Mouse (Mus musculus) macrophage (primary cell): ENCODE data around the gene Nosip. TPM values are rescaled to one million over a fixed set of nuclear protein-coding genes. Genes with fewer than 3 reads are reported as not detected.
"Not testable (repeated sequence)": the region's sequence is repeated elsewhere in the genome, so short reads cannot be mapped to it uniquely, and the experiment has no call there.

Experiments used
- H3K27ac ChIP-seq: fragments of 350-480 bp; formaldehyde crosslinking; 2 replicates; pipeline ENCODE4 v1.9.0; 2021
- H3K36me3 ChIP-seq: fragments of 350-480 bp; formaldehyde crosslinking; 2 replicates; pipeline ENCODE4 v1.9.0; 2021; ENCODE audit errors: inconsistent target
- H3K4me3 ChIP-seq: fragments of 350-480 bp; formaldehyde crosslinking; 2 replicates; pipeline ENCODE4 v1.9.0; 2021; ENCODE audit errors: inconsistent target
- H3K79me2 ChIP-seq: fragments of 350-480 bp; formaldehyde crosslinking; 2 replicates; pipeline ENCODE4 v1.9.0; 2021; ENCODE audit errors: inconsistent target
- WGBS: methylation state at CpG from one replicate; pipeline ENCODE4 v1.1.7; 2026; ENCODE audit warnings: inconsistent platforms; ENCODE audit not compliant: missing documents; 5-methylcytosine and 5-hydroxymethylcytosine counted together
- polyA plus RNA-seq: library from polyadenylated mRNA; stranded (reverse); fragments of 250-400 nt; gene quantifications from 3 replicates; pipeline ENCODE4 v1.2.4, GENCODE M21; 2018; ENCODE audit warnings: inconsistent platforms

Nosip gene
- polyA plus RNA-seq, 1 experiment from 2014 or later: 40.1 TPM

GRCm38 (mm10) chr7:45082401-45083299 is 20.4 kb downstream of the Nosip start:
- 2% methylated on average over 24 of the region's 25 CpGs for WGBS
- H3K4me3 ChIP-seq: peak overlapping the region; percentile 61
- H3K79me2 ChIP-seq: no peaks in the 10 kb centered on the region
- peaks cover 3% of the 10 kb centered on the region; the same call in 1 of the 2 replicates for H3K36me3 ChIP-seq
- peak overlapping the region; percentile 94 for H3K27ac ChIP-seq

GRCm38 (mm10) chr7:45083300-45083890 is 21.2 kb downstream of the Nosip start:
- Histone ChIP-seq H3K79me2 (no peaks in the 10 kb centered on the region), H3K27ac (peak overlapping the region; percentile 94), H3K36me3 (no peaks in the 10 kb centered on the region), H3K4me3 (peak overlapping the region; percentile 61)
- whole genome bisulfite sequencing: 42% methylated on average over 22 of the region's 22 CpGs

GRCm38 (mm10) chr7:45086084-45086483 is 23.9 kb downstream of the Nosip start:
- H3K4me3 ChIP-seq: no peak overlapping the region
- 89% methylated on average over 4 of the region's 4 CpGs for WGBS
- H3K27ac ChIP-seq: no peak overlapping the region
- no peaks in the 10 kb centered on the region for H3K36me3 ChIP-seq
- H3K79me2 ChIP-seq: no peaks in the 10 kb centered on the region

GRCm38 (mm10) chr7:45088597-45088996 is 26.4 kb downstream of the Nosip start:
- no peaks in the 10 kb centered on the region for H3K36me3 ChIP-seq
- H3K27ac ChIP-seq: no peak overlapping the region
- H3K4me3 ChIP-seq: no peak overlapping the region
- WGBS: 93% methylated on average over 10 of the region's 17 CpGs
- no peaks in the 10 kb centered on the region for H3K79me2 ChIP-seq

- H3K4me3 ChIP-seq: no peak overlapping the region
- no peaks in the 10 kb centered on the region for H3K36me3 ChIP-seq
- H3K27ac ChIP-seq: no peak overlapping the region
- WGBS: 72% methylated on average over 12 of the region's 13 CpGs
- H3K79me2 ChIP-seq: no peaks in the 10 kb centered on the region
These were observed 28.2 kb downstream of the Nosip start for GRCm38 (mm10) chr7:45090251-45090977.

DNA sequence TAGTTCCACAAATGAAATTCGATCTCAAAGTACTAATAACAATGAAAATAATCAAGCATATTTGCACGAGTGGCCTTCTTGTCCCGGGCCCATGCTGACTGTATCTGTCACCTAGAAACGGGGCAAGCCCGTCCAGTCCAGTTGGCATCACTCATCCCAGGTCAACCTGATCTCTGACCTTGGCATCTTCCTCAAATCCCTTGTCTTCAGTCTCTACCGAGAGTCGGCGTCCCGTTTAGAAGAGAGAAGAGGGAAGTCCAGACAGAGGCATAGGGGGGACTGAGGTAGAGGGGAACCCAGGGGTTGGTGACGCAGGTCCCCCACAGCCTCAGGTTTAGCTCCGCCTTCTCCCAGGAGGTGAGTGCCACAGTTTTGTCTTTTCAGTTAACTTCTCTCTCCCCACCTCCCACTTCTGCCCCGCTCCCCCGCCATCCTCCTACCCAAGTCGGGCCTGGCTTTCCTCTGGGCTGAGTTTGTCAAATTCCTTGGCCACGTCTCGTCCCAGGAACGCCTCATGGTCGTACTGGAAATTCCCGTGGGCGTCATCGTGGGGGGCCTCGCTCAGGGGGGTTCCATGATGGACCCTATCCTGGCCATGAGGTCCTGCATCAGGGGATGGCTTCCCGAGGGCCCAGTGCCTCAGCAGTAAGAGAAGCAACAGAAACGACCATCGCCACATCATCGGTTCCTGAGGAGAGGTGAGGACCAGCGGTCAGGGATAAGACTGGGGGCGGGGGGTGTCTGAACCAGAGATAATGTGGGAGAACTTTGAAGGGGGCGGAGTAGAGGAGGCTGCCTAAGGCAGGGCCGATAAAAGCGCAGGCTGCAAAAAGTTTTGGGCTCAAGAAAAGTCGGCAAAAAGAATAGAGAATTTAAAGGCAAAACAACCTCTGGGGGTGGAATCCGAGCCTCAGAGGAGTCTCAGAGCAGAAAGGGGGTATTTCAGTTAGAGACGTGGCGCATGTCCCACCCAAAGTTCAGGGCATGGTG is 29.1 kb downstream of the Nosip start:
- Histone ChIP-seq H3K27ac (no peak overlapping the region), H3K36me3 (no peaks in the 10 kb centered on the region), H3K79me2 (no peaks in the 10 kb centered on the region), H3K4me3 (no peak overlapping the region)
- 28% methylated on average over 35 of the region's 35 CpGs for whole genome bisulfite sequencing

GRCm38 (mm10) chr7:45092048-45092447 is 29.8 kb downstream of the Nosip start, which contains the start of gene Rcn3:
Rcn3 (minus strand) TSS chr7:45092221.
- Histone ChIP-seq H3K79me2 (no peaks in the 10 kb centered on the region), H3K36me3 (no peaks in the 10 kb centered on the region), H3K27ac (no peak within 1 kb of the TSS), H3K4me3 (no peak within 1 kb of the TSS)
- 21% methylated on average over 16 of the region's 16 CpGs for WGBS

- WGBS: 86% methylated on average over 12 of the region's 12 CpGs
- Histone ChIP-seq H3K36me3 (no peaks in the 10 kb centered on the region), H3K27ac (no peak overlapping the region), H3K79me2 (no peaks in the 10 kb centered on the region), H3K4me3 (no peak overlapping the region)
These were observed 30.7 kb downstream of the Nosip start for GRCm38 (mm10) chr7:45092828-45093515.

DNA sequence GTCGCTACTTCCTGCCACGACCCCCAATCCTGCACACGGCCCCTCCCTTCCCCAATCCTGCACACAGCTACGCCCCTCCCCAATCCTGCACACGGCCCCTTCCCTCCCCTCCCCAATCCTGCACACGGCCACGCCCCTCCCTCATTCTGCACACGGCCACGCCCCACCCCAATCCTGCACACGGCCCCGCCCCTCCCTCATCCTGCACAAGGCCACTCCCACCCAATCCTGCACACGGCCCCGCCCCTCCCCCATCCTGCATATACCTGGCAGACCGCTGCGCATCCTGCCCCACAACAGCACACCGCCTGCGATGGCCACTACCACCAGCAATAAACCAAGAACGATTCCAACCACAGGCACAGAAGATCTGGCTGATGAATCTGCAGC is 31.3 kb downstream of the Nosip start:
- Histone ChIP-seq H3K36me3 (no peaks in the 10 kb centered on the region), H3K4me3 (no peak overlapping the region)

GRCm38 (mm10) chr7:45094121-45094520 is 31.9 kb downstream of the Nosip start:
- H3K27ac ChIP-seq: no peak overlapping the region
- H3K4me3 ChIP-seq: no peak overlapping the region
- H3K36me3 ChIP-seq: no peaks in the 10 kb centered on the region
- WGBS: 89% methylated on average over 7 of the region's 7 CpGs
- no peaks in the 10 kb centered on the region for H3K79me2 ChIP-seq

More for the DNA sequence above, 31.3 kb downstream of the Nosip start:
- 69% methylated on average over 17 of the region's 18 CpGs for WGBS
- Histone ChIP-seq H3K27ac (no peak overlapping the region), H3K79me2 (no peaks in the 10 kb centered on the region)

DNA sequence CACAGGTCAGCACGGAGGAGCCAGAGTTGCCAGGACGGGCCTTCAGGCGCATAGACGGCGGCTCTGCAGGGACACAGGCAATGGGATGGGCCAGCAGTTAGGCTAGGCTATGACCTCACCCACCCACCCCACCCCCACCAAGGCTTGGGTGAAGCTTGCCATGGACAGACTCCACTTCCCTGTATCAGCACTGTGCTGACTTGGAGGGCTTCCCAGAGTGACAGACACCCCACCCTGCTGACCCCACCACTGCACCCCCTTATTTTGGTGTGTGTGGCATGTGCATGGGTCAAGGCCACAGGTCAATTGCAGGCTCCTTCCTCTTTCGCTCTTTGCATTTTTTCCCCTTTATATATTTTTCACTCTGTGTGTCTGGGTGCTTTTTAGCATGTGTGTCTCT is 33.1 kb downstream of the Nosip start:
- H3K36me3 ChIP-seq: no peaks in the 10 kb centered on the region
- WGBS: 67% methylated on average over 6 of the region's 6 CpGs
- peak overlapping the region; percentile 60 for H3K27ac ChIP-seq

GRCm38 (mm10) chr7:45095965-45096364 is 33.7 kb downstream of the Nosip start:
- not testable (repeated sequence) for H3K4me3 ChIP-seq, H3K79me2 ChIP-seq, H3K36me3 ChIP-seq
- H3K27ac ChIP-seq: peak overlapping the region; percentile 60
- WGBS: 96% methylated on average over 14 of the region's 14 CpGs

More for the DNA sequence above, 33.1 kb downstream of the Nosip start:
- no peaks in the 10 kb centered on the region; the same call in 1 of the 2 replicates for H3K79me2 ChIP-seq
- H3K4me3 ChIP-seq: no peak overlapping the region

- WGBS: 0% methylated on average over 5 of the region's 6 CpGs
- Histone ChIP-seq H3K4me3 (no peak overlapping the region), H3K36me3 (no peaks in the 10 kb centered on the region; the same call in 1 of the 2 replicates), H3K79me2 (peaks cover 7% of the 10 kb centered on the region; the same call in 1 of the 2 replicates), H3K27ac (peak overlapping the region; percentile 89)
These were observed 35.2 kb downstream of the Nosip start for GRCm38 (mm10) chr7:45097479-45097878.
